Mouse (Mus musculus): ENCODE data around the gene Slc16a3. TPM values are rescaled to one million over a fixed set of nuclear protein-coding genes. Genes with fewer than 3 reads are reported as not detected.

The Slc16a3 gene
- polyA plus RNA-seq, 1 experiment, result 8.0 TPM

- Histone ChIP-seq H3K27ac (ENCODE audit: control insufficient read depth, insufficient read depth, low read length) (peak overlapping the region; percentile 58), H3K4me1 (replicated peaks; ENCODE audit: control insufficient read depth, insufficient read depth, low read length) (peaks cover 24% of the 10 kb centered on the region), H3K27me3 (ENCODE audit: control insufficient read depth, insufficient read depth, low read length) (no peaks in the 10 kb centered on the region), H3K36me3 (ENCODE audit: control insufficient read depth, insufficient read depth, low read length) (peaks cover 7% of the 10 kb centered on the region), H3K4me3 (ENCODE audit: control insufficient read depth, insufficient read depth, low read length) (peak overlapping the region; percentile 73)
- peak; percentile 42 for DNase-seq
- TF ChIP-seq CTCF (IDR thresholded peaks at IDR 0.05; ENCODE audit: borderline replicate concordance, control insufficient read depth, extremely low read depth, insufficient read depth, low read length, poor library complexity), result no peak
- TF ChIP-seq POLR2A (IDR thresholded peaks at IDR 0.05; ENCODE audit: control insufficient read depth, extremely low read depth, insufficient read depth, low read length, poor library complexity), result no peak
- 3% methylated on average over 19 of the region's 35 CpGs for WGBS
These were observed 42.0 kb downstream of the Slc16a3 start for GRCm38 (mm10) chr11:120990126-120990781.

GRCm38 (mm10) chr11:120990951-120991526 lies 42.8 kb downstream of the Slc16a3 start, which contains the start of gene Csnk1d:
TSS of gene Csnk1d (minus strand) at chr11:120991330.
- Histone ChIP-seq H3K36me3 (ENCODE audit: control insufficient read depth, insufficient read depth, low read length) (peaks cover 1% of the 10 kb centered on the region; the same call in 1 of the 2 replicates), H3K27me3 (ENCODE audit: control insufficient read depth, insufficient read depth, low read length) (no peaks in the 10 kb centered on the region), H3K4me1 (replicated peaks; ENCODE audit: control insufficient read depth, insufficient read depth, low read length) (peaks cover 24% of the 10 kb centered on the region), H3K4me3 (ENCODE audit: control insufficient read depth, insufficient read depth, low read length) (peak within 1 kb of the TSS; percentile 73), H3K27ac (ENCODE audit: control insufficient read depth, insufficient read depth, low read length) (peak within 1 kb of the TSS; percentile 58; the same call in 1 of the 2 replicates)
- DNase-seq, result peak; percentile 98
- WGBS, result under 1% methylated on average over 59 of the region's 59 CpGs
- TF ChIP-seq POLR2A (IDR thresholded peaks at IDR 0.05; ENCODE audit: control insufficient read depth, extremely low read depth, insufficient read depth, low read length, poor library complexity) (peak; percentile 64), CTCF (IDR thresholded peaks at IDR 0.05; ENCODE audit: borderline replicate concordance, control insufficient read depth, extremely low read depth, insufficient read depth, low read length, poor library complexity) (0 out of 2 replicates have a peak, but pooled peaks have one; percentile 22)

- no peaks in the 10 kb centered on the region for H3K36me3 ChIP-seq (ENCODE audit: control insufficient read depth, insufficient read depth, low read length)
- DNase-seq, result no peak
- no peak overlapping the region for H3K27ac ChIP-seq (ENCODE audit: control insufficient read depth, insufficient read depth, low read length)
- WGBS, result 86% methylated on average over 3 of the region's 3 CpGs
- H3K27me3 ChIP-seq (ENCODE audit: control insufficient read depth, insufficient read depth, low read length), result no peaks in the 10 kb centered on the region
- TF ChIP-seq POLR2A (IDR thresholded peaks at IDR 0.05; ENCODE audit: control insufficient read depth, extremely low read depth, insufficient read depth, low read length, poor library complexity), result no peak
- TF ChIP-seq CTCF (IDR thresholded peaks at IDR 0.05; ENCODE audit: borderline replicate concordance, control insufficient read depth, extremely low read depth, insufficient read depth, low read length, poor library complexity), result no peak
- peaks cover 24% of the 10 kb centered on the region for H3K4me1 ChIP-seq (replicated peaks; ENCODE audit: control insufficient read depth, insufficient read depth, low read length)
- peak overlapping the region; percentile 73 for H3K4me3 ChIP-seq (ENCODE audit: control insufficient read depth, insufficient read depth, low read length)
These were observed 43.5 kb downstream of the Slc16a3 start for GRCm38 (mm10) chr11:120991791-120992190.

GRCm38 (mm10) chr11:120993080-120993479 lies 44.8 kb downstream of the Slc16a3 start:
- Histone ChIP-seq H3K27ac (ENCODE audit: control insufficient read depth, insufficient read depth, low read length) (no peak overlapping the region), H3K4me3 (ENCODE audit: control insufficient read depth, insufficient read depth, low read length) (no peak overlapping the region), H3K27me3 (ENCODE audit: control insufficient read depth, insufficient read depth, low read length) (no peaks in the 10 kb centered on the region), H3K36me3 (ENCODE audit: control insufficient read depth, insufficient read depth, low read length) (no peaks in the 10 kb centered on the region), H3K4me1 (replicated peaks; ENCODE audit: control insufficient read depth, insufficient read depth, low read length) (peaks cover 24% of the 10 kb centered on the region)
- TF ChIP-seq CTCF (IDR thresholded peaks at IDR 0.05; ENCODE audit: borderline replicate concordance, control insufficient read depth, extremely low read depth, insufficient read depth, low read length, poor library complexity), result no peak
- TF ChIP-seq POLR2A (IDR thresholded peaks at IDR 0.05; ENCODE audit: control insufficient read depth, extremely low read depth, insufficient read depth, low read length, poor library complexity), result no peak
- DNase-seq, result no peak
- 98% methylated on average over 3 of the region's 3 CpGs for WGBS

- TF ChIP-seq CTCF (IDR thresholded peaks at IDR 0.05; ENCODE audit: borderline replicate concordance, control insufficient read depth, extremely low read depth, insufficient read depth, low read length, poor library complexity), result no peak
- TF ChIP-seq POLR2A (IDR thresholded peaks at IDR 0.05; ENCODE audit: control insufficient read depth, extremely low read depth, insufficient read depth, low read length, poor library complexity), result no peak
- WGBS, result 95% methylated on average over 5 of the region's 5 CpGs
- H3K27ac ChIP-seq (ENCODE audit: control insufficient read depth, insufficient read depth, low read length), result no peak overlapping the region
- no peaks in the 10 kb centered on the region for H3K36me3 ChIP-seq (ENCODE audit: control insufficient read depth, insufficient read depth, low read length)
- H3K4me1 ChIP-seq (replicated peaks; ENCODE audit: control insufficient read depth, insufficient read depth, low read length), result peaks cover 20% of the 10 kb centered on the region
- DNase-seq, result no peak
- no peak overlapping the region for H3K4me3 ChIP-seq (ENCODE audit: control insufficient read depth, insufficient read depth, low read length)
- no peaks in the 10 kb centered on the region for H3K27me3 ChIP-seq (ENCODE audit: control insufficient read depth, insufficient read depth, low read length)
These were observed 45.3 kb downstream of the Slc16a3 start for GRCm38 (mm10) chr11:120993586-120993985.

- 94% methylated on average over 6 of the region's 6 CpGs for WGBS
- no peak for TF ChIP-seq CTCF (IDR thresholded peaks at IDR 0.05; ENCODE audit: borderline replicate concordance, control insufficient read depth, extremely low read depth, insufficient read depth, low read length, poor library complexity)
- TF ChIP-seq POLR2A (IDR thresholded peaks at IDR 0.05; ENCODE audit: control insufficient read depth, extremely low read depth, insufficient read depth, low read length, poor library complexity), result no peak
- no peaks in the 10 kb centered on the region for H3K36me3 ChIP-seq (ENCODE audit: control insufficient read depth, insufficient read depth, low read length)
- peaks cover 14% of the 10 kb centered on the region for H3K4me1 ChIP-seq (replicated peaks; ENCODE audit: control insufficient read depth, insufficient read depth, low read length)
- no peaks in the 10 kb centered on the region for H3K27me3 ChIP-seq (ENCODE audit: control insufficient read depth, insufficient read depth, low read length)
- no peak for DNase-seq
- no peak overlapping the region for H3K4me3 ChIP-seq (ENCODE audit: control insufficient read depth, insufficient read depth, low read length)
- H3K27ac ChIP-seq (ENCODE audit: control insufficient read depth, insufficient read depth, low read length), result no peak overlapping the region
These were observed 46.5 kb downstream of the Slc16a3 start for GRCm38 (mm10) chr11:120994741-120995140.
